Mouse (Mus musculus) heart, postnatal 0 days (tissue): Measurements from ENCODE around the gene 4933411K16Rik. TPM values are rescaled to one million over a fixed set of nuclear protein-coding genes. Genes with fewer than 3 reads are reported as not detected.

Experiments used
- ATAC-seq: fragments of 200-750 bp; cut with Nextera tagmentation; 2 replicates; pipeline ENCODE4 v1.8.0; 2017; ENCODE audit warnings: low read depth, moderate number of reproducible peaks, moderate library complexity; ENCODE audit not compliant: insufficient read depth
- DNase-seq: peaks from one replicate; pipeline ENCODE4 v3.0.0-alpha.2; 2016; ENCODE audit warnings: low spot score
- H3K27ac ChIP-seq: fragments of 300-500 bp; sonication (generic); 2 replicates; pipeline ENCODE4 v1.5.1; 2014; ENCODE audit warnings: low read depth, mild to moderate bottlenecking
- H3K27me3 ChIP-seq: fragments of 300-500 bp; sonication (generic); 2 replicates; pipeline ENCODE4 v1.6.1; 2014; ENCODE audit warnings: low read length, mixed read lengths; ENCODE audit not compliant: control insufficient read depth, insufficient read depth
- H3K36me3 ChIP-seq: fragments of 300-500 bp; sonication (generic); replicated peaks from 2 replicates; pipeline ENCODE4 v1.6.1; 2014; ENCODE audit warnings: low read length, mixed read lengths; ENCODE audit not compliant: control insufficient read depth, insufficient read depth
- H3K4me1 ChIP-seq: fragments of 300-500 bp; sonication (generic); 2 replicates; pipeline ENCODE4 v1.6.1; 2014; ENCODE audit warnings: antibody characterized with exemption; ENCODE audit not compliant: control insufficient read depth, insufficient read depth
- H3K4me2 ChIP-seq: fragments of 300-500 bp; sonication (generic); 2 replicates; pipeline ENCODE4 v1.6.1; 2014; ENCODE audit warnings: low read depth, mild to moderate bottlenecking, low read length, moderate library complexity
- H3K4me3 ChIP-seq: fragments of 300-500 bp; sonication (generic); 2 replicates; pipeline ENCODE4 v1.5.1; 2014; ENCODE audit warnings: low read depth, low read length
- H3K9ac ChIP-seq: fragments of 300-500 bp; sonication (generic); replicated peaks from 2 replicates; pipeline ENCODE4 v1.6.1; 2014; ENCODE audit warnings: low read depth, low read length, mixed read lengths
- H3K9me3 ChIP-seq: fragments of 300-500 bp; sonication (generic); replicated peaks from 2 replicates; pipeline ENCODE4 v1.6.1; 2016; ENCODE audit warnings: low read length; ENCODE audit not compliant: control insufficient read depth
- CTCF ChIP-seq: IDR thresholded peaks from 2 replicates; pipeline ENCODE4 v1.5.1; 2016; ENCODE audit warnings: antibody characterized with exemption, control low read depth, low read depth
- EP300 ChIP-seq: IDR thresholded peaks from 2 replicates; pipeline ENCODE4 v1.6.1; 2016; ENCODE audit warnings: antibody characterized with exemption, low read depth
- WGBS: fragments of 180-500 bp; shearing (Covaris S2); extraction: QIAGEN DNeasy Blood & Tissue Kit; methylation state at CpG from one replicate; pipeline ENCODE4 v1.1.7; 2014; 5-methylcytosine and 5-hydroxymethylcytosine counted together
- polyA plus RNA-seq: library from polyadenylated mRNA; unstranded; fragments of >200 nt; fragmentation: Nextera tagmentation; extraction: Ambion mirVana; gene quantifications from 2 replicates; pipeline ENCODE4 v1.2.1, GENCODE M21; 2015
- total RNA-seq: library from RNA; depleted of rRNA; stranded (reverse); fragments of >200 nt; gene quantifications from 2 replicates; pipeline ENCODE4 v1.2.3, GENCODE M21; 2014; ENCODE audit warnings: low replicate concordance

The 4933411K16Rik gene
- total and polyA plus RNA-seq, 2 experiments from 2014 or later, result not detected

- Histone ChIP-seq H3K9me3 (no peaks in the 10 kb centered on the region), H3K27me3 (no peaks in the 10 kb centered on the region), H3K4me2 (no peak overlapping the region), H3K4me1 (no peaks in the 10 kb centered on the region), H3K4me3 (no peak overlapping the region), H3K9ac (no peak overlapping the region; the same call in 1 of the 2 replicates), H3K27ac (no peak overlapping the region), H3K36me3 (no peaks in the 10 kb centered on the region)
- ATAC-seq (no peak), DNase-seq (no peak)
- TF ChIP-seq CTCF, result no peak
- no peak for TF ChIP-seq EP300
- WGBS, result 63% methylated on average over 7 of the region's 7 CpGs
Measured at GRCm38 (mm10) chr19:42072802-42073201, 20.8 kb downstream of the 4933411K16Rik start.

- no peaks in the 10 kb centered on the region for H3K36me3 ChIP-seq
- 67% methylated on average over 2 of the region's 2 CpGs for WGBS
- no peak for ATAC-seq
- no peak overlapping the region for H3K9ac ChIP-seq
- DNase-seq, result no peak
- H3K9me3 ChIP-seq, result no peaks in the 10 kb centered on the region
- H3K4me3 ChIP-seq, result no peak overlapping the region
- TF ChIP-seq CTCF (no peak), EP300 (no peak)
- no peak overlapping the region for H3K4me2 ChIP-seq
- H3K27ac ChIP-seq, result no peak overlapping the region
- no peaks in the 10 kb centered on the region for H3K27me3 ChIP-seq
- H3K4me1 ChIP-seq, result no peaks in the 10 kb centered on the region
Measured at GRCm38 (mm10) chr19:42075051-42075450, 23.0 kb downstream of the 4933411K16Rik start.

GRCm38 (mm10) chr19:42075992-42076391 lies 23.9 kb downstream of the 4933411K16Rik start:
- Histone ChIP-seq H3K4me1 (no peaks in the 10 kb centered on the region), H3K4me2 (no peak overlapping the region), H3K9me3 (no peaks in the 10 kb centered on the region), H3K27ac (no peak overlapping the region), H3K9ac (no peak overlapping the region), H3K27me3 (no peaks in the 10 kb centered on the region), H3K4me3 (no peak overlapping the region), H3K36me3 (no peaks in the 10 kb centered on the region)
- TF ChIP-seq EP300 (no peak), CTCF (no peak)
- 87% methylated on average over 16 of the region's 16 CpGs for WGBS
- DNase-seq (no peak), ATAC-seq (no peak)

- Histone ChIP-seq H3K27me3 (no peaks in the 10 kb centered on the region), H3K9ac (no peak overlapping the region), H3K4me3 (no peak overlapping the region), H3K27ac (no peak overlapping the region), H3K4me2 (no peak overlapping the region), H3K36me3 (no peaks in the 10 kb centered on the region), H3K9me3 (no peaks in the 10 kb centered on the region), H3K4me1 (no peaks in the 10 kb centered on the region)
- DNase-seq, result no peak
- 90% methylated on average over 8 of the region's 8 CpGs for WGBS
- ATAC-seq, result no peak
- TF ChIP-seq EP300 (no peak), CTCF (no peak)
Measured at GRCm38 (mm10) chr19:42078566-42078965, 26.5 kb downstream of the 4933411K16Rik start.

GRCm38 (mm10) chr19:42079006-42079405 lies 27.0 kb downstream of the 4933411K16Rik start:
- Histone ChIP-seq H3K9me3 (no peaks in the 10 kb centered on the region), H3K27me3 (no peaks in the 10 kb centered on the region), H3K4me3 (no peak overlapping the region), H3K36me3 (no peaks in the 10 kb centered on the region), H3K9ac (no peak overlapping the region), H3K4me1 (no peaks in the 10 kb centered on the region), H3K4me2 (no peak overlapping the region), H3K27ac (no peak overlapping the region)
- no peak for DNase-seq
- WGBS, result 91% methylated on average over 12 of the region's 12 CpGs
- ATAC-seq, result no peak
- TF ChIP-seq EP300, result no peak
- TF ChIP-seq CTCF, result no peak

GRCm38 (mm10) chr19:42079950-42080349 lies 27.9 kb downstream of the 4933411K16Rik start:
- TF ChIP-seq CTCF, result no peak
- no peak for TF ChIP-seq EP300
- Histone ChIP-seq H3K9ac (no peak overlapping the region), H3K4me3 (no peak overlapping the region), H3K27me3 (no peaks in the 10 kb centered on the region), H3K36me3 (no peaks in the 10 kb centered on the region), H3K9me3 (no peaks in the 10 kb centered on the region), H3K4me2 (no peak overlapping the region), H3K4me1 (no peaks in the 10 kb centered on the region), H3K27ac (no peak overlapping the region)
- no peak for ATAC-seq
- no peak for DNase-seq
- WGBS, result 69% methylated on average over 5 of the region's 5 CpGs
